Mouse (Mus musculus) embryonic fibroblast, embryonic 13.5 days (primary cell): ENCODE results near the gene Immp2l.

Source experiments
- CTCF ChIP-seq: IDR thresholded peaks from 2 replicates; pipeline ENCODE4 v1.5.1; 2011; ENCODE audit warnings: mild to moderate bottlenecking, control low read depth, low read length, moderate library complexity, borderline replicate concordance; ENCODE audit not compliant: insufficient read depth
- POLR2A ChIP-seq: IDR thresholded peaks from 2 replicates; pipeline ENCODE4 v1.6.1; 2011; ENCODE audit warnings: low read depth, mild to moderate bottlenecking, control low read depth, low read length, moderate library complexity

DNA sequence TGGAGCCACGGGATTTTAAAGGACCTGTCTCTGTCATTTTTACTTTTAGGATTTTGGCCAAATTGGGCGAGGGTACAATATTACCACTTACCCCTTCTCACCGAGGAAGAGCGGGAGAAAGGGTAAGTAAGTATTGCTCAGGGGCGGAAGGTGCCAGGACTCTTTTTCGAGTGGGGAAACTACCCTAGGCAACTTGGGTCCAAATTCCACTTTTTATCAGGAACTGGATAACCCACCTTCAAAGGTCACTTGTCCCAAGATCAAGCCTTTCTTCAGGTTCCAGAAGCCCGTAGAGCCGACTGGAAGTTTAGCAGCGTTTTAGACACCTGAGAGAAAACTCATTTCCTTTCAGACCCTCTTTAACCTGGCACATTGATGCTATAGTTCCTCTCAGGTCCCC, 622 bp downstream of the Immp2l start:
- no peak for TF ChIP-seq POLR2A
- no peak for TF ChIP-seq CTCF
